Comparison of ENCODE assay signal across 8 mouse cellular contexts in the genomic region with DNA sequence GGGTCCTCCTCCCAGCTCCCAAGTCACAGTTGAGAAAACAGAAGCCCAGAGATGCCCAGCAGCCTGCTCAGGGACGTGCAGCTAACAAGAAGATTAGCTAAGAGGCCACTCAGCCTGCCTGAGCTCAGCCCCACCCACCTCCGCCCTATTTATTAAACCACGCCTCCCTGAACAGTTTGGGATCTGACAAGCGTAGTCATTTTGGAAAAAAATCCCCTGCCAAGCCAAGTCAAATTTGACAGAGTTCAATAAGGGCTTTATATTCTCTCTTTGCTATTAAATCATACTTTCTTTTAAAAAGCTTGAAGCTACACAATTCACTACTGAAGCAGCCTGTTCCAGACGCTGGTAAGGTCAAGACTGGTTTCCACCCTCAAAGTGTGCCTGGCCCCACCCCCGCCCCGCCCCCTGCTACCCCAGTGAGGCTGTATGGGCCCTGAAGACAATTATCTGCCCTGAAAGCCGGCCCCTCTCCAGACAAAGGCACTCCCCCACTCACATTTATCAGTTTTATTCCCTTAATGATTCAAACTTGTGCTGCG.
DNase-seq lines count a peak whose midpoint lies in the region; ATAC-seq lines count a peak whose summit lies in the region.

No protein-coding gene starts in this region.

- ATAC-seq in erythroblast, adult 5-6 weeks (replicated peaks; ENCODE audit: low FRiP score, poor library complexity, severe bottlenecking), result peak; percentile 88
- peak; percentile 68; the same call in 1 of the 2 replicates for ATAC-seq in heart, embryonic 14.5 days (ENCODE audit: insufficient number of reproducible peaks, insufficient read depth, low FRiP score, low read depth)
- peak; percentile 73 for ATAC-seq in megakaryocyte progenitor cell, adult 5-6 weeks (replicated peaks; ENCODE audit: poor library complexity)

- DNase-seq in cerebellum, postnatal 10 days, result peak; percentile 47 to 49
- DNase-seq in cerebellum, adult 11-12 months, result no peak
- peak; percentile 77 for DNase-seq in kidney, postnatal 10 days
- DNase-seq in yolk sac, embryonic 10.5 days (ENCODE audit: low spot score), result peak; percentile 72
- no peak for DNase-seq in thymus, postnatal 10 days (ENCODE audit: low spot score in 2 of 2)

- H3K4me3 ChIP-seq in heart, embryonic 14.5 days (ENCODE audit: control insufficient read depth in 1 of 2, insufficient read depth in 1 of 2, low read depth in 1 of 2, low read length in 2 of 2), result no peak overlapping the region

- peak overlapping the region; percentile 44 for H3K4me2 ChIP-seq in heart, embryonic 14.5 days (ENCODE audit: low read length)

- H3K27ac ChIP-seq in heart, embryonic 14.5 days (replicated peaks in 1 of 2; ENCODE audit: control insufficient read depth in 1 of 2, insufficient read depth in 1 of 2, low read depth in 2 of 2, low read length in 2 of 2), result peak overlapping the region; percentile 31 to 57; a peak in 2 of 4 replicates

- peaks cover 33 to 41% of the 10 kb centered on the region in 2 experiments for H3K4me1 ChIP-seq in heart, embryonic 14.5 days (ENCODE audit: control insufficient read depth in 2 of 2, insufficient read depth in 2 of 2, low read length in 2 of 2)

- no peak overlapping the region for H3K9ac ChIP-seq in heart, embryonic 14.5 days (ENCODE audit: low read length)

- H3K9me3 ChIP-seq in heart, embryonic 14.5 days (ENCODE audit: control insufficient read depth, low read length), result no peaks in the 10 kb centered on the region

- H3K36me3 ChIP-seq in heart, embryonic 14.5 days (ENCODE audit: control insufficient read depth, insufficient read depth, low read length), result no peaks in the 10 kb centered on the region

- 3% methylated on average over 9 of the region's 9 CpGs for WGBS in heart, embryonic 14.5 days

- no peaks in the 10 kb centered on the region for H3K27me3 ChIP-seq in heart, embryonic 14.5 days (ENCODE audit: control insufficient read depth, insufficient read depth, low read length)

Comparison
In these comparisons a context has a peak if more than half of its experiments do, and no peak if none do; other contexts are left out.
1. DNase-seq: peak in cerebellum, postnatal 10 days (2 of 2), kidney, postnatal 10 days (single experiment) and yolk sac, embryonic 10.5 days (single experiment); none in cerebellum, adult 11-12 months (single experiment) and thymus, postnatal 10 days (0 of 2).
2. Peak in every context shown above with its lines, with median percentiles within 50 percentile points of each other: ATAC-seq.